Mouse (Mus musculus): Measurements from ENCODE around the gene Klhl40. TPM values are rescaled to one million over a fixed set of nuclear protein-coding genes. Genes with fewer than 3 reads are reported as not detected.

The Klhl40 gene
- polyA plus RNA-seq, 1 experiment from 2014 or later: 0.28 TPM

- Histone ChIP-seq H3K9ac (peak overlapping the region; percentile 94), H3K27me3 (no peaks in the 10 kb centered on the region), H3K9me3 (no peaks in the 10 kb centered on the region), H3K4me3 (replicated peaks) (peak overlapping the region; percentile 84), H3K4me2 (peak overlapping the region; percentile 97), H3K27ac (peak overlapping the region; percentile 94; the same call in 1 of the 2 replicates), H3K4me1 (peaks cover 40% of the 10 kb centered on the region), H3K36me3 (replicated peaks) (peaks cover 44% of the 10 kb centered on the region)
- 60% methylated on average over 10 of the region's 10 CpGs for WGBS
- no peak for ATAC-seq (ENCODE audit: low FRiP score)
Observed at GRCm38 (mm10) chr9:121761091-121761665, 16.2 kb upstream of the Klhl40 start.

- Histone ChIP-seq H3K27me3 (no peaks in the 10 kb centered on the region), H3K9ac (no peak overlapping the region), H3K36me3 (replicated peaks) (peaks cover 45% of the 10 kb centered on the region), H3K9me3 (no peaks in the 10 kb centered on the region), H3K4me2 (peak overlapping the region; percentile 97; the same call in 1 of the 2 replicates), H3K27ac (no peak overlapping the region), H3K4me1 (peaks cover 40% of the 10 kb centered on the region), H3K4me3 (replicated peaks) (no peak overlapping the region)
- 85% methylated on average over 8 of the region's 8 CpGs for WGBS
- ATAC-seq (ENCODE audit: low FRiP score): no peak
Observed at GRCm38 (mm10) chr9:121761787-121762186, 15.6 kb upstream of the Klhl40 start.

- peaks cover 40% of the 10 kb centered on the region for H3K4me1 ChIP-seq
- no peak overlapping the region for H3K27ac ChIP-seq
- H3K9ac ChIP-seq: no peak overlapping the region
- no peak for ATAC-seq (ENCODE audit: low FRiP score)
- H3K9me3 ChIP-seq: no peaks in the 10 kb centered on the region
- no peak overlapping the region for H3K4me2 ChIP-seq
- 91% methylated on average over 10 of the region's 10 CpGs for WGBS
- peaks cover 47% of the 10 kb centered on the region for H3K36me3 ChIP-seq (replicated peaks)
- H3K4me3 ChIP-seq (replicated peaks): no peak overlapping the region
- no peaks in the 10 kb centered on the region for H3K27me3 ChIP-seq
Observed at GRCm38 (mm10) chr9:121762248-121762647, 15.2 kb upstream of the Klhl40 start.

GRCm38 (mm10) chr9:121762761-121763160 lies 14.6 kb upstream of the Klhl40 start:
- 93% methylated on average over 25 of the region's 25 CpGs for WGBS
- no peak overlapping the region for H3K4me3 ChIP-seq (replicated peaks)
- no peaks in the 10 kb centered on the region for H3K9me3 ChIP-seq
- H3K27ac ChIP-seq: no peak overlapping the region
- no peak for ATAC-seq (ENCODE audit: low FRiP score)
- H3K4me1 ChIP-seq: peaks cover 36% of the 10 kb centered on the region
- no peak overlapping the region for H3K9ac ChIP-seq
- no peak overlapping the region for H3K4me2 ChIP-seq
- H3K27me3 ChIP-seq: no peaks in the 10 kb centered on the region
- peaks cover 52% of the 10 kb centered on the region for H3K36me3 ChIP-seq (replicated peaks)

GRCm38 (mm10) chr9:121763716-121764115 lies 13.7 kb upstream of the Klhl40 start:
- H3K27ac ChIP-seq: no peak overlapping the region
- H3K27me3 ChIP-seq: no peaks in the 10 kb centered on the region
- no peak for ATAC-seq (ENCODE audit: low FRiP score)
- no peaks in the 10 kb centered on the region for H3K9me3 ChIP-seq
- no peak overlapping the region for H3K9ac ChIP-seq
- H3K4me3 ChIP-seq (replicated peaks): no peak overlapping the region
- no peak overlapping the region for H3K4me2 ChIP-seq
- peaks cover 27% of the 10 kb centered on the region for H3K4me1 ChIP-seq
- WGBS: 93% methylated on average over 19 of the region's 19 CpGs
- peaks cover 62% of the 10 kb centered on the region for H3K36me3 ChIP-seq (replicated peaks)

- H3K36me3 ChIP-seq (replicated peaks): peaks cover 66% of the 10 kb centered on the region
- H3K27ac ChIP-seq: no peak overlapping the region
- ATAC-seq (ENCODE audit: low FRiP score): no peak
- H3K9ac ChIP-seq: no peak overlapping the region
- H3K27me3 ChIP-seq: no peaks in the 10 kb centered on the region
- peaks cover 20% of the 10 kb centered on the region for H3K4me1 ChIP-seq
- no peak overlapping the region for H3K4me2 ChIP-seq
- H3K9me3 ChIP-seq: no peaks in the 10 kb centered on the region
- no peak overlapping the region for H3K4me3 ChIP-seq (replicated peaks)
- WGBS: 91% methylated on average over 16 of the region's 16 CpGs
Observed at GRCm38 (mm10) chr9:121765166-121765855, 12.1 kb upstream of the Klhl40 start.

GRCm38 (mm10) chr9:121772412-121772811 lies 5.0 kb upstream of the Klhl40 start:
- 81% methylated on average over 5 of the region's 5 CpGs for WGBS
- peaks cover 17% of the 10 kb centered on the region for H3K36me3 ChIP-seq (replicated peaks)
- H3K4me3 ChIP-seq (replicated peaks): no peak overlapping the region
- ATAC-seq (ENCODE audit: low FRiP score): no peak
- no peak overlapping the region for H3K9ac ChIP-seq
- no peaks in the 10 kb centered on the region for H3K9me3 ChIP-seq
- H3K27me3 ChIP-seq: peaks cover 21% of the 10 kb centered on the region
- no peaks in the 10 kb centered on the region for H3K4me1 ChIP-seq
- no peak overlapping the region for H3K4me2 ChIP-seq
- H3K27ac ChIP-seq: no peak overlapping the region

GRCm38 (mm10) chr9:121775951-121776350 lies 1.5 kb upstream of the Klhl40 start:
- WGBS: 83% methylated on average over 10 of the region's 10 CpGs
- ATAC-seq (ENCODE audit: low FRiP score): no peak

GRCm38 (mm10) chr9:121776511-121776910 lies 896 bp upstream of the Klhl40 start:
- H3K27ac ChIP-seq: no peak overlapping the region
- no peak overlapping the region for H3K9ac ChIP-seq
- no peak overlapping the region for H3K4me2 ChIP-seq
- WGBS: 81% methylated on average over 7 of the region's 7 CpGs
- no peaks in the 10 kb centered on the region for H3K9me3 ChIP-seq
- H3K36me3 ChIP-seq (replicated peaks): no peaks in the 10 kb centered on the region
- H3K4me3 ChIP-seq (replicated peaks): no peak overlapping the region
- H3K27me3 ChIP-seq: peaks cover 51% of the 10 kb centered on the region
- H3K4me1 ChIP-seq: peaks cover 9% of the 10 kb centered on the region
- ATAC-seq (ENCODE audit: low FRiP score): no peak

More at GRCm38 (mm10) chr9:121775951-121776350, 1.5 kb upstream of the Klhl40 start:
- Histone ChIP-seq H3K27me3 (peaks cover 51% of the 10 kb centered on the region), H3K36me3 (replicated peaks) (no peaks in the 10 kb centered on the region), H3K9ac (no peak overlapping the region), H3K4me2 (no peak overlapping the region), H3K27ac (no peak overlapping the region), H3K4me3 (replicated peaks) (no peak overlapping the region), H3K9me3 (no peaks in the 10 kb centered on the region), H3K4me1 (peaks cover 9% of the 10 kb centered on the region)

GRCm38 (mm10) chr9:121778066-121778624 lies 738 bp downstream of the Klhl40 start:
- Histone ChIP-seq H3K27me3 (peaks cover 51% of the 10 kb centered on the region), H3K9ac (peak overlapping the region; percentile 22; the same call in 1 of the 2 replicates), H3K27ac (no peak overlapping the region), H3K4me3 (replicated peaks) (peak overlapping the region; percentile 34), H3K4me2 (peak overlapping the region; percentile 57), H3K4me1 (peaks cover 9% of the 10 kb centered on the region), H3K9me3 (no peaks in the 10 kb centered on the region), H3K36me3 (replicated peaks) (no peaks in the 10 kb centered on the region)
- 0 out of 2 replicates have a peak, but pooled peaks have one; percentile 27 for ATAC-seq (ENCODE audit: low FRiP score)
- 14% methylated on average over 54 of the region's 54 CpGs for WGBS

GRCm38 (mm10) chr9:121784801-121785200 lies 7.4 kb downstream of the Klhl40 start:
- WGBS: 91% methylated on average over 12 of the region's 12 CpGs
- no peaks in the 10 kb centered on the region for H3K4me1 ChIP-seq
- no peaks in the 10 kb centered on the region for H3K9me3 ChIP-seq
- H3K9ac ChIP-seq: no peak overlapping the region
- no peaks in the 10 kb centered on the region for H3K36me3 ChIP-seq (replicated peaks)
- no peak overlapping the region for H3K4me2 ChIP-seq
- ATAC-seq (ENCODE audit: low FRiP score): no peak
- H3K27ac ChIP-seq: no peak overlapping the region
- peaks cover 6% of the 10 kb centered on the region for H3K27me3 ChIP-seq
- no peak overlapping the region for H3K4me3 ChIP-seq (replicated peaks)

- WGBS: 85% methylated on average over 8 of the region's 8 CpGs
- H3K4me2 ChIP-seq: no peak overlapping the region
- no peak overlapping the region for H3K27ac ChIP-seq
- no peaks in the 10 kb centered on the region for H3K36me3 ChIP-seq (replicated peaks)
- peaks cover 2% of the 10 kb centered on the region; the same call in 1 of the 2 replicates for H3K27me3 ChIP-seq
- no peak for ATAC-seq (ENCODE audit: low FRiP score)
- H3K9ac ChIP-seq: no peak overlapping the region
- H3K4me3 ChIP-seq (replicated peaks): no peak overlapping the region
- no peaks in the 10 kb centered on the region for H3K4me1 ChIP-seq
- no peaks in the 10 kb centered on the region for H3K9me3 ChIP-seq
Observed at GRCm38 (mm10) chr9:121785261-121785660, 7.9 kb downstream of the Klhl40 start.
